Mouse (Mus musculus): ENCODE results near the gene Itga7. TPM values are rescaled to one million over a fixed set of nuclear protein-coding genes. Genes with fewer than 3 reads are reported as not detected.

Itga7 gene
- polyA plus RNA-seq (2011; ENCODE audit: insufficient read depth, insufficient read length, low replicate concordance, missing spikeins): 1.4 and 1.9 TPM in 2 replicates

GRCm38 (mm10) chr10:128933574-128933973 is at the start of gene Itga7:
Itga7 (plus strand) TSS chr10:128933818.
- 2% methylated on average over 26 of the region's 26 CpGs for WGBS
- TF ChIP-seq CTCF (IDR thresholded peaks at IDR 0.05; ENCODE audit: control insufficient read depth, insufficient read depth, low read length) (no peak), POLR2A (IDR thresholded peaks at IDR 0.05; ENCODE audit: borderline replicate concordance, control insufficient read depth, low read depth, low read length) (no peak)
- Histone ChIP-seq H3K4me3 (replicated peaks; ENCODE audit: control insufficient read depth, low read depth, low read length) (no peak within 1 kb of the TSS), H3K27ac (ENCODE audit: control insufficient read depth, insufficient read depth, low read depth, low read length, poor library complexity) (no peak within 1 kb of the TSS), H3K4me1 (ENCODE audit: control insufficient read depth, insufficient read depth, low read length) (no peaks in the 10 kb centered on the region)

- 9% methylated on average over 7 of the region's 7 CpGs for WGBS
- H3K4me1 ChIP-seq (ENCODE audit: control insufficient read depth, insufficient read depth, low read length): peaks cover 2% of the 10 kb centered on the region
- H3K27ac ChIP-seq (ENCODE audit: control insufficient read depth, insufficient read depth, low read depth, low read length, poor library complexity): no peak overlapping the region
- TF ChIP-seq CTCF (IDR thresholded peaks at IDR 0.05; ENCODE audit: control insufficient read depth, insufficient read depth, low read length) (no peak), POLR2A (IDR thresholded peaks at IDR 0.05; ENCODE audit: borderline replicate concordance, control insufficient read depth, low read depth, low read length) (no peak)
- no peak overlapping the region for H3K4me3 ChIP-seq (replicated peaks; ENCODE audit: control insufficient read depth, low read depth, low read length)
These were observed 44.4 kb upstream of the Itga7 start for GRCm38 (mm10) chr10:128888941-128889827.

GRCm38 (mm10) chr10:128889846-128890245 is 43.8 kb upstream of the Itga7 start:
- WGBS: 49% methylated on average over 2 of the region's 2 CpGs
- no peak for TF ChIP-seq POLR2A (IDR thresholded peaks at IDR 0.05; ENCODE audit: borderline replicate concordance, control insufficient read depth, low read depth, low read length)
- no peak for TF ChIP-seq CTCF (IDR thresholded peaks at IDR 0.05; ENCODE audit: control insufficient read depth, insufficient read depth, low read length)
- H3K27ac ChIP-seq (ENCODE audit: control insufficient read depth, insufficient read depth, low read depth, low read length, poor library complexity): no peak overlapping the region
- peaks cover 2% of the 10 kb centered on the region for H3K4me1 ChIP-seq (ENCODE audit: control insufficient read depth, insufficient read depth, low read length)
- H3K4me3 ChIP-seq (replicated peaks; ENCODE audit: control insufficient read depth, low read depth, low read length): no peak overlapping the region

- Histone ChIP-seq H3K4me1 (ENCODE audit: control insufficient read depth, insufficient read depth, low read length) (peaks cover 2% of the 10 kb centered on the region), H3K27ac (ENCODE audit: control insufficient read depth, insufficient read depth, low read depth, low read length, poor library complexity) (no peak overlapping the region; the same call in 1 of the 2 replicates), H3K4me3 (replicated peaks; ENCODE audit: control insufficient read depth, low read depth, low read length) (peak overlapping the region; percentile 80)
- 4% methylated on average over 40 of the region's 40 CpGs for WGBS
- TF ChIP-seq CTCF (IDR thresholded peaks at IDR 0.05; ENCODE audit: control insufficient read depth, insufficient read depth, low read length) (no peak), POLR2A (IDR thresholded peaks at IDR 0.05; ENCODE audit: borderline replicate concordance, control insufficient read depth, low read depth, low read length) (no peak)
These were observed 43.0 kb upstream of the Itga7 start for GRCm38 (mm10) chr10:128890383-128891295.

- peak within 1 kb of the TSS; percentile 80 for H3K4me3 ChIP-seq (replicated peaks; ENCODE audit: control insufficient read depth, low read depth, low read length)
- TF ChIP-seq POLR2A (IDR thresholded peaks at IDR 0.05; ENCODE audit: borderline replicate concordance, control insufficient read depth, low read depth, low read length) (no peak), CTCF (IDR thresholded peaks at IDR 0.05; ENCODE audit: control insufficient read depth, insufficient read depth, low read length) (no peak)
- peaks cover 2% of the 10 kb centered on the region for H3K4me1 ChIP-seq (ENCODE audit: control insufficient read depth, insufficient read depth, low read length)
- 2% methylated on average over 71 of the region's 89 CpGs for WGBS
- peak within 1 kb of the TSS; percentile 14; the same call in 1 of the 2 replicates for H3K27ac ChIP-seq (ENCODE audit: control insufficient read depth, insufficient read depth, low read depth, low read length, poor library complexity)
These were observed 42.1 kb upstream of the Itga7 start, which contains the start of gene Gdf11 for GRCm38 (mm10) chr10:128891296-128892094. Gdf11 (minus strand) TSS chr10:128891718.

- WGBS: 12% methylated on average over 9 of the region's 9 CpGs
- Histone ChIP-seq H3K27ac (ENCODE audit: control insufficient read depth, insufficient read depth, low read depth, low read length, poor library complexity) (no peak overlapping the region), H3K4me3 (replicated peaks; ENCODE audit: control insufficient read depth, low read depth, low read length) (no peak overlapping the region), H3K4me1 (ENCODE audit: control insufficient read depth, insufficient read depth, low read length) (peaks cover 2% of the 10 kb centered on the region)
- TF ChIP-seq POLR2A (IDR thresholded peaks at IDR 0.05; ENCODE audit: borderline replicate concordance, control insufficient read depth, low read depth, low read length) (no peak), CTCF (IDR thresholded peaks at IDR 0.05; ENCODE audit: control insufficient read depth, insufficient read depth, low read length) (no peak)
These were observed 41.4 kb upstream of the Itga7 start for GRCm38 (mm10) chr10:128892246-128892645.

GRCm38 (mm10) chr10:128895437-128895836 is 38.2 kb upstream of the Itga7 start:
- peaks cover 2% of the 10 kb centered on the region; the same call in 1 of the 2 replicates for H3K4me1 ChIP-seq (ENCODE audit: control insufficient read depth, insufficient read depth, low read length)
- peak; percentile 22; the same call in 1 of the 2 replicates for TF ChIP-seq CTCF (IDR thresholded peaks at IDR 0.05; ENCODE audit: control insufficient read depth, insufficient read depth, low read length)
- TF ChIP-seq POLR2A (IDR thresholded peaks at IDR 0.05; ENCODE audit: borderline replicate concordance, control insufficient read depth, low read depth, low read length): no peak
- no peak overlapping the region for H3K4me3 ChIP-seq (replicated peaks; ENCODE audit: control insufficient read depth, low read depth, low read length)
- under 1% methylated on average over 9 of the region's 9 CpGs for WGBS
- H3K27ac ChIP-seq (ENCODE audit: control insufficient read depth, insufficient read depth, low read depth, low read length, poor library complexity): no peak overlapping the region
